Mouse (Mus musculus): ENCODE data around the gene Tmem274. TPM values are rescaled to one million over a fixed set of nuclear protein-coding genes. Genes with fewer than 3 reads are reported as not detected.

Gene Tmem274
- polyA plus RNA-seq, 1 experiment from 2014 or later = not detected

GRCm38 (mm10) chr4:149444964-149445701 lies 32.0 kb upstream of the Tmem274 start:
- peak; percentile 97 for ATAC-seq
- H3K27ac ChIP-seq (ENCODE audit: low read depth) = peak overlapping the region; percentile 60; the same call in 1 of the 2 replicates
- peaks cover 14% of the 10 kb centered on the region for H3K4me1 ChIP-seq (ENCODE audit: insufficient read depth)
- H3K4me2 ChIP-seq (ENCODE audit: low read depth, low read length) = peak overlapping the region; percentile 72
- H3K4me3 ChIP-seq (ENCODE audit: low read depth, low read length) = peak overlapping the region; percentile 38
- WGBS (ENCODE audit: insufficient replicate concordance) = under 1% methylated on average over 36 of the region's 36 CpGs
- no peaks in the 10 kb centered on the region for H3K36me3 ChIP-seq (replicated peaks; ENCODE audit: insufficient read depth, low read length)
- peak; percentile 98 for TF ChIP-seq CTCF (IDR thresholded peaks at IDR 0.05; ENCODE audit: low read depth)
- 0 out of 2 replicates have a peak, but pooled peaks have one; percentile 28 for TF ChIP-seq EP300 (IDR thresholded peaks at IDR 0.05; ENCODE audit: low read depth)
- H3K27me3 ChIP-seq (ENCODE audit: insufficient read depth, low read length) = no peaks in the 10 kb centered on the region
- peak; percentile 92 for DNase-seq
- H3K9me3 ChIP-seq (ENCODE audit: low read length) = no peaks in the 10 kb centered on the region
- peak overlapping the region; percentile 48; the same call in 1 of the 2 replicates for H3K9ac ChIP-seq (replicated peaks)

DNA sequence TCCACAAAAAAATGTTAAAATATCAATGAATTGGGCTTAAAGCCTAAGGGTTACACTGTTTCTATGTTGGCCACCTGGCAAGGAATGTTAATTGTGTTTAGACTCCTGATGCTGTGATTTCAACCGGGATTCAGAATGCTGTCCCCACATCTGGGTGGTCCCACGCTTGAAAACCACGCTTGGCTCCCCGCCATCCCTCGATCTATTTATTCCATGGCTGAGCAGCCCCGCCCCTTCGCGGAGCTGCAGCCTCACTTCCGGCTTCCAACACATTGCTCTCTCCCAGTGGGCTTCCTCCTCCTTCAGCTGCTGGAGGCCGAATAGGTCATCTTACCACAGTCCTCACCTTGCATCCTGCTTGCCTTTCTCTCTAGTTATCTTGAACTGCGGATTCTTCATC lies 31.3 kb upstream of the Tmem274 start:
- Histone ChIP-seq H3K9me3 (ENCODE audit: low read length) (no peaks in the 10 kb centered on the region), H3K4me3 (ENCODE audit: low read depth, low read length) (peak overlapping the region; percentile 38), H3K4me1 (ENCODE audit: insufficient read depth) (peaks cover 14% of the 10 kb centered on the region), H3K4me2 (ENCODE audit: low read depth, low read length) (peak overlapping the region; percentile 72), H3K36me3 (replicated peaks; ENCODE audit: insufficient read depth, low read length) (no peaks in the 10 kb centered on the region), H3K27ac (ENCODE audit: low read depth) (0 out of 2 replicates have a peak overlapping the region, but pooled peaks have one; percentile 60), H3K27me3 (ENCODE audit: insufficient read depth, low read length) (no peaks in the 10 kb centered on the region), H3K9ac (replicated peaks) (peak overlapping the region; percentile 48; the same call in 1 of the 2 replicates)
- TF ChIP-seq EP300 (IDR thresholded peaks at IDR 0.05; ENCODE audit: low read depth) (no peak), CTCF (IDR thresholded peaks at IDR 0.05; ENCODE audit: low read depth) (no peak)
- ATAC-seq (peak; percentile 42), DNase-seq (peak; percentile 63)
- WGBS (ENCODE audit: insufficient replicate concordance) = 4% methylated on average over 11 of the region's 11 CpGs

- ATAC-seq (no peak), DNase-seq (no peak)
- H3K9me3 ChIP-seq (ENCODE audit: low read length) = no peaks in the 10 kb centered on the region
- H3K4me2 ChIP-seq (ENCODE audit: low read depth, low read length) = peak overlapping the region; percentile 72
- 52% methylated on average over 1 of the region's 1 CpGs for WGBS (ENCODE audit: insufficient replicate concordance)
- no peaks in the 10 kb centered on the region for H3K36me3 ChIP-seq (replicated peaks; ENCODE audit: insufficient read depth, low read length)
- no peak overlapping the region for H3K9ac ChIP-seq (replicated peaks)
- H3K4me1 ChIP-seq (ENCODE audit: insufficient read depth) = peaks cover 14% of the 10 kb centered on the region
- H3K27ac ChIP-seq (ENCODE audit: low read depth) = 0 out of 2 replicates have a peak overlapping the region, but pooled peaks have one; percentile 60
- TF ChIP-seq EP300 (IDR thresholded peaks at IDR 0.05; ENCODE audit: low read depth) = no peak
- TF ChIP-seq CTCF (IDR thresholded peaks at IDR 0.05; ENCODE audit: low read depth) = no peak
- no peaks in the 10 kb centered on the region for H3K27me3 ChIP-seq (ENCODE audit: insufficient read depth, low read length)
- H3K4me3 ChIP-seq (ENCODE audit: low read depth, low read length) = no peak overlapping the region
Measured at GRCm38 (mm10) chr4:149446309-149446708, 30.9 kb upstream of the Tmem274 start.

GRCm38 (mm10) chr4:149450636-149451035 lies 26.5 kb upstream of the Tmem274 start:
- H3K4me1 ChIP-seq (ENCODE audit: insufficient read depth) = peaks cover 5% of the 10 kb centered on the region
- 75% methylated on average over 3 of the region's 3 CpGs for WGBS (ENCODE audit: insufficient replicate concordance)
- no peak for DNase-seq

DNA sequence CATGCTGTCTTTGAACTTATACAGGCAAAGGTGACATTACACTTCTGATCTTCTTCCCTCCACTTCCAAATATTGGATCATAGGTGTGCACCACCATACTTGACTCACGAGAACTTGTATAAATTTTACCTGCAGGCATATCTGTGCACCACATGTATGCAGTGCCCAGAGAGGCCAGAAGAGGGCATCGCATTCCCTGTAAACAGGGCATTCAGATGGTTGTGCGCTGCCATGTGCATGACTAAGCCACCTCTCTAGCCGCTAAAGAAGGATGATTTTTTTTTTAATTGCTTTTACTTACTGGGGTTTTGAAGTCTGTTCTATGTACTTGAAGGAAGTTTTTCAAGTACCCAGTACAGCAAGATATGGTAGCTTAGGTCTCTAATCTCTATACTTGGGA lies 23.5 kb upstream of the Tmem274 start:
- no peaks in the 10 kb centered on the region for H3K27me3 ChIP-seq (ENCODE audit: insufficient read depth, low read length)
- H3K4me3 ChIP-seq (ENCODE audit: low read depth, low read length) = no peak overlapping the region
- H3K27ac ChIP-seq (ENCODE audit: low read depth) = no peak overlapping the region
- H3K9ac ChIP-seq (replicated peaks) = no peak overlapping the region
- peak; percentile 62 for TF ChIP-seq CTCF (IDR thresholded peaks at IDR 0.05; ENCODE audit: low read depth)
- TF ChIP-seq EP300 (IDR thresholded peaks at IDR 0.05; ENCODE audit: low read depth) = no peak
- no peaks in the 10 kb centered on the region for H3K9me3 ChIP-seq (ENCODE audit: low read length)
- H3K36me3 ChIP-seq (replicated peaks; ENCODE audit: insufficient read depth, low read length) = no peaks in the 10 kb centered on the region
- no peak for ATAC-seq
- 75% methylated on average over 4 of the region's 4 CpGs for WGBS (ENCODE audit: insufficient replicate concordance)
- H3K4me2 ChIP-seq (ENCODE audit: low read depth, low read length) = no peak overlapping the region
- H3K4me1 ChIP-seq (ENCODE audit: insufficient read depth) = no peaks in the 10 kb centered on the region
- peak; percentile 53 for DNase-seq

More at GRCm38 (mm10) chr4:149450636-149451035, 26.5 kb upstream of the Tmem274 start:
- Histone ChIP-seq H3K4me3 (ENCODE audit: low read depth, low read length) (no peak overlapping the region), H3K36me3 (replicated peaks; ENCODE audit: insufficient read depth, low read length) (no peaks in the 10 kb centered on the region), H3K27ac (ENCODE audit: low read depth) (no peak overlapping the region), H3K9me3 (ENCODE audit: low read length) (no peaks in the 10 kb centered on the region), H3K4me2 (ENCODE audit: low read depth, low read length) (no peak overlapping the region), H3K9ac (replicated peaks) (no peak overlapping the region), H3K27me3 (ENCODE audit: insufficient read depth, low read length) (no peaks in the 10 kb centered on the region)
- ATAC-seq = no peak
- TF ChIP-seq CTCF (IDR thresholded peaks at IDR 0.05; ENCODE audit: low read depth) = no peak
- TF ChIP-seq EP300 (IDR thresholded peaks at IDR 0.05; ENCODE audit: low read depth) = no peak

- DNase-seq (peak; percentile 24), ATAC-seq (no peak)
- Histone ChIP-seq H3K4me1 (ENCODE audit: insufficient read depth) (no peaks in the 10 kb centered on the region), H3K27ac (ENCODE audit: low read depth) (no peak overlapping the region), H3K4me3 (ENCODE audit: low read depth, low read length) (no peak overlapping the region), H3K9me3 (ENCODE audit: low read length) (no peaks in the 10 kb centered on the region), H3K4me2 (ENCODE audit: low read depth, low read length) (no peak overlapping the region), H3K27me3 (ENCODE audit: insufficient read depth, low read length) (no peaks in the 10 kb centered on the region), H3K36me3 (replicated peaks; ENCODE audit: insufficient read depth, low read length) (no peaks in the 10 kb centered on the region), H3K9ac (replicated peaks) (no peak overlapping the region)
- WGBS (ENCODE audit: insufficient replicate concordance) = 71% methylated on average over 17 of the region's 17 CpGs
- TF ChIP-seq CTCF (IDR thresholded peaks at IDR 0.05; ENCODE audit: low read depth) (no peak), EP300 (IDR thresholded peaks at IDR 0.05; ENCODE audit: low read depth) (no peak)
Measured at GRCm38 (mm10) chr4:149454263-149454662, 22.9 kb upstream of the Tmem274 start.

All from liver, postnatal 0 days (tissue).